Mouse (Mus musculus): ENCODE results near the gene Sema3g.

Sema3g gene

GRCm38 (mm10) chr14:31215157-31216002 lies 2.3 kb upstream of the Sema3g start:
- in situ Hi-C loops (cut with MboI; ENCODE audit: unreplicated experiment in 2 of 2) = loop anchor here (5.0 to 25.0 kb wide), 3 partner anchors 112 to 872 kb away; partner anchors contain the start of genes Dph3 (in 1 of the 2) and Oxnad1 (in 1 of the 2)

- in situ Hi-C loops (cut with MboI; ENCODE audit: unreplicated experiment in 2 of 2) = loop anchor here (5.0 to 25.0 kb wide), 3 partner anchors 110 to 870 kb away; partner anchors contain the start of genes Dph3 (in 1 of the 2) and Oxnad1 (in 1 of the 2)
Observed at GRCm38 (mm10) chr14:31216846-31217245, 814 bp upstream of the Sema3g start, which contains the start of gene Nisch. Nisch (minus strand) TSS chr14:31216946.

GRCm38 (mm10) chr14:31226978-31227377 lies 9.3 kb downstream of the Sema3g start:
- in situ Hi-C loops (cut with MboI; ENCODE audit: unreplicated experiment in 2 of 2) = no loop called here

- in situ Hi-C loops (cut with MboI; ENCODE audit: unreplicated experiment in 2 of 2) = no loop called here
Observed at GRCm38 (mm10) chr14:31228234-31228633, 10.6 kb downstream of the Sema3g start.

GRCm38 (mm10) chr14:31230442-31230841 lies 12.8 kb downstream of the Sema3g start:
- in situ Hi-C loops (cut with MboI; ENCODE audit: unreplicated experiment in 2 of 2) = no loop called here

- in situ Hi-C loops (cut with MboI; ENCODE audit: unreplicated experiment in 2 of 2) = no loop called here
Observed at GRCm38 (mm10) chr14:31232404-31233069, 14.9 kb downstream of the Sema3g start.

- in situ Hi-C loops (cut with MboI; ENCODE audit: unreplicated experiment in 2 of 2) = no loop called here
Observed at GRCm38 (mm10) chr14:31233070-31233995, 15.7 kb downstream of the Sema3g start.

GRCm38 (mm10) chr14:31233996-31234591 lies 16.4 kb downstream of the Sema3g start:
- in situ Hi-C loops (cut with MboI; ENCODE audit: unreplicated experiment in 2 of 2) = no loop called here

- in situ Hi-C loops (cut with MboI; ENCODE audit: unreplicated experiment in 2 of 2) = no loop called here
Observed at GRCm38 (mm10) chr14:31237101-31237882, 19.6 kb downstream of the Sema3g start.

GRCm38 (mm10) chr14:31240528-31240927 lies 22.9 kb downstream of the Sema3g start:
- in situ Hi-C loops (cut with MboI; ENCODE audit: unreplicated experiment in 2 of 2) = loop anchor here in 1 of 2 experiments (5.0 kb wide), 1 partner anchor 33 kb away; the partner anchor contains the start of gene Tnnc1

- in situ Hi-C loops (cut with MboI; ENCODE audit: unreplicated experiment in 2 of 2) = loop anchor here (5.0 kb wide), 2 partner anchors 32 to 37 kb away; partner anchors contain the start of gene Tnnc1 (in 1 of the 2)
Observed at GRCm38 (mm10) chr14:31244777-31245176, 27.1 kb downstream of the Sema3g start.

- in situ Hi-C loops (cut with MboI; ENCODE audit: unreplicated experiment in 2 of 2) = loop anchor here in 1 of 2 experiments (5.0 kb wide), 1 partner anchor 34 kb away; no protein-coding TSS in a partner anchor
Observed at GRCm38 (mm10) chr14:31245946-31246345, 28.3 kb downstream of the Sema3g start.

- in situ Hi-C loops (cut with MboI; ENCODE audit: unreplicated experiment in 2 of 2) = loop anchor here in 1 of 2 experiments (5.0 kb wide), 1 partner anchor 36 kb away; no protein-coding TSS in a partner anchor
Observed at GRCm38 (mm10) chr14:31248396-31248795, 30.7 kb downstream of the Sema3g start.

- in situ Hi-C loops (cut with MboI; ENCODE audit: unreplicated experiment in 2 of 2) = no loop called here
Observed at GRCm38 (mm10) chr14:31250222-31251083, 32.8 kb downstream of the Sema3g start.

GRCm38 (mm10) chr14:31251084-31251604 lies 33.5 kb downstream of the Sema3g start, which contains the start of the genes Phf7 and Bap1:
Phf7 (minus strand) TSS chr14:31251317.
Bap1 (plus strand) TSS chr14:31251450.
- in situ Hi-C loops (cut with MboI; ENCODE audit: unreplicated experiment in 2 of 2) = no loop called here

- in situ Hi-C loops (cut with MboI; ENCODE audit: unreplicated experiment in 2 of 2) = no loop called here
Observed at GRCm38 (mm10) chr14:31251626-31252025, 34.0 kb downstream of the Sema3g start.

GRCm38 (mm10) chr14:31252091-31252490 lies 34.4 kb downstream of the Sema3g start:
- in situ Hi-C loops (cut with MboI; ENCODE audit: unreplicated experiment in 2 of 2) = no loop called here

Measured in v-Abl transformed pro-B cells (cell line).